Mouse (Mus musculus): ENCODE data around the gene Slc37a4. TPM values are rescaled to one million over a fixed set of nuclear protein-coding genes. Genes with fewer than 3 reads are reported as not detected.

Gene Slc37a4
- 10 to 100 TPM in 1 of 2 experiments, 1 to 10 TPM in 1; 5.7 to 11.4 TPM for polyA plus RNA-seq (2012; fragmentation: generic; extraction: Trizol)

GRCm38 (mm10) chr9:44396684-44397411 lies at the start of gene Slc37a4:
TSS of gene Slc37a4 (plus strand) at chr9:44396852.

GRCm38 (mm10) chr9:44361190-44361917 lies 35.3 kb upstream of the Slc37a4 start, which contains the start of gene Vps11:
TSS of gene Vps11 (minus strand) at chr9:44361670.

GRCm38 (mm10) chr9:44379054-44379834 lies 17.4 kb upstream of the Slc37a4 start, which contains the start of gene Hyou1:
TSS of gene Hyou1 (plus strand) at chr9:44379490.

GRCm38 (mm10) chr9:44406906-44407751 lies 10.5 kb downstream of the Slc37a4 start, which contains the start of the genes Rps25 and Trappc4:
TSS of gene Rps25 (plus strand) at chr9:44407139.
TSS of gene Trappc4 (minus strand) at chr9:44407600.

GRCm38 (mm10) chr9:44418519-44419385 lies 22.1 kb downstream of the Slc37a4 start, which contains the start of gene Ccdc84:
TSS of gene Ccdc84 (minus strand) at chr9:44418569.

GRCm38 (mm10) chr9:44440961-44441360 lies 44.3 kb downstream of the Slc37a4 start, which contains the start of gene Foxr1:
TSS of gene Foxr1 (minus strand) at chr9:44441136.

Other genes starting within 250 kb of the Slc37a4 start
- 1 to 10 TPM in 1 of 2 experiments, under 1 TPM in 1; 0.90 to 3.3 TPM for gene Cbl, start 162.8 kb upstream of the Slc37a4 start, polyA plus RNA-seq (2012; fragmentation: generic; extraction: Trizol)
- gene Ccdc153, start 156.2 kb upstream of the Slc37a4 start, polyA plus RNA-seq (2012; fragmentation: generic; extraction: Trizol), result not detected
- under 1 TPM in 1 of 2 experiments, not detected in 1; 0.04 TPM for gene Pdzd3, start 145.4 kb upstream of the Slc37a4 start, polyA plus RNA-seq (2012; fragmentation: generic; extraction: Trizol)
- gene Nlrx1, start 128.3 kb upstream of the Slc37a4 start, polyA plus RNA-seq (2012; fragmentation: generic; extraction: Trizol), result 1 to 10 TPM in 1 of 2 experiments, under 1 TPM in 1; 0.41 to 2.5 TPM
- under 1 TPM; 0.09 to 0.91 TPM for gene Abcg4, start 108.2 kb upstream of the Slc37a4 start, polyA plus RNA-seq (2012; fragmentation: generic; extraction: Trizol)
- 1 to 10 TPM; 2.5 to 5.2 TPM for gene Hinfp, start 91.2 kb upstream of the Slc37a4 start, polyA plus RNA-seq (2012; fragmentation: generic; extraction: Trizol)
- gene C2cd2l, start 76.6 kb upstream of the Slc37a4 start, polyA plus RNA-seq (2012; fragmentation: generic; extraction: Trizol), result 1 to 10 TPM; 3.7 to 4.6 TPM
- 10 to 100 TPM; 24.6 to 26.4 TPM for gene Dpagt1, start 70.8 kb upstream of the Slc37a4 start, polyA plus RNA-seq (2012; fragmentation: generic; extraction: Trizol)
- 100 to 1,000 TPM; 334 to 376 TPM for gene H2afx, start 62.2 kb upstream of the Slc37a4 start, polyA plus RNA-seq (2012; fragmentation: generic; extraction: Trizol)
- gene Hmbs, start 52.6 kb upstream of the Slc37a4 start, polyA plus RNA-seq (2012; fragmentation: generic; extraction: Trizol), result 10 to 100 TPM; 33.8 to 49.1 TPM
- 10 to 100 TPM; 13.5 to 31.9 TPM for gene Vps11, start 35.2 kb upstream of the Slc37a4 start, polyA plus RNA-seq (2012; fragmentation: generic; extraction: Trizol)
- 10 to 100 TPM; 12.8 to 29.3 TPM for gene Hyou1, start 17.4 kb upstream of the Slc37a4 start, polyA plus RNA-seq (2012; fragmentation: generic; extraction: Trizol)
- gene Rps25, start 10.3 kb downstream of the Slc37a4 start, polyA plus RNA-seq (2012; fragmentation: generic; extraction: Trizol), result 1,000 to 10,000 TPM; 2,064 to 3,081 TPM
- gene Trappc4, start 10.7 kb downstream of the Slc37a4 start, polyA plus RNA-seq (2012; fragmentation: generic; extraction: Trizol), result 10 to 100 TPM; 86.8 to 98.1 TPM
- 10 to 100 TPM in 1 of 2 experiments, 1 to 10 TPM in 1; 7.9 to 23.6 TPM for gene Ccdc84, start 21.7 kb downstream of the Slc37a4 start, polyA plus RNA-seq (2012; fragmentation: generic; extraction: Trizol)
- gene Foxr1, start 44.3 kb downstream of the Slc37a4 start, polyA plus RNA-seq (2012; fragmentation: generic; extraction: Trizol), result not detected
- under 1 TPM in 1 of 2 experiments, not detected in 1; 0.07 TPM for gene Upk2, start 58.1 kb downstream of the Slc37a4 start, polyA plus RNA-seq (2012; fragmentation: generic; extraction: Trizol)
- 10 to 100 TPM; 22.2 to 90.8 TPM for gene Bcl9l, start 86.0 kb downstream of the Slc37a4 start, polyA plus RNA-seq (2012; fragmentation: generic; extraction: Trizol)
- gene Cxcr5, start 165.0 kb downstream of the Slc37a4 start, polyA plus RNA-seq (2012; fragmentation: generic; extraction: Trizol), result under 1 TPM; 0.02 to 0.15 TPM
- 10 to 100 TPM in 1 of 2 experiments, 1 to 10 TPM in 1; 2.6 to 31.0 TPM for gene Ddx6, start 208.0 kb downstream of the Slc37a4 start, polyA plus RNA-seq (2012; fragmentation: generic; extraction: Trizol)

Data from C3H10T1/2 (cell line).